Mouse (Mus musculus): ENCODE measurements around the gene Gabrb1.

Gene Gabrb1

DNA sequence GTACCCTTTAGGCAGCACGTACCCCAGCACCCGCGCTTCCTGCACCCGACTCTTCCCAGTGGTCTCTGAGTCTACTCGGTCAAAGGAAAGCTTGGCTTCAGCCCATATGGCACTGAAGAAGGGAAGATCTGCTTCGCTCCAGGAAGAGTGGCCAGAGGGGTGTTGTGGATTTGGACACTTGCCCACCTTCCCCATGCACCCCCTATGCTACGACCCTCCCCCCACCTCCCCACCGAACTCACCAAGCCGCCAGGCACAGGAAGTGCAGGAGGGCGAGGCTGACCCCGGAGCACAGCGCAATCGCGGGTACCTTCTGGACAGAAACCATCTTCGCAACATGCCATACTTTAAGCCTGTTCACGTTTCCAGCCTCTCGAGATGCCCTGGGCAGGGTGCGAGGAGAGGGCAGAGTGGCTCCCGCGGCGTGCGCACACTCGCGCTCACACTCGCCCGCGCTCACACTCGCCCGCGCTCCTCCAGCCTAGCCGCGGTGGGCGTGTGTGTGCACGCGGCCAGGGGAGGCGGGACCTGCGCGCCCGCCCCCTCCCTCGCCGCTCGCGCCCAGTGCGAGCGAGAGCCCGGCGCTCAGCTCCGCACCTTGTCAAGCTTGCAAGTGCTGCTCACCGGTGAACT, at the start of gene Gabrb1:
TSS of gene Gabrb1 (plus strand) at position 632 of the 633 bp plus-strand sequence.
- DNase-seq, result peak; percentile 44

DNA sequence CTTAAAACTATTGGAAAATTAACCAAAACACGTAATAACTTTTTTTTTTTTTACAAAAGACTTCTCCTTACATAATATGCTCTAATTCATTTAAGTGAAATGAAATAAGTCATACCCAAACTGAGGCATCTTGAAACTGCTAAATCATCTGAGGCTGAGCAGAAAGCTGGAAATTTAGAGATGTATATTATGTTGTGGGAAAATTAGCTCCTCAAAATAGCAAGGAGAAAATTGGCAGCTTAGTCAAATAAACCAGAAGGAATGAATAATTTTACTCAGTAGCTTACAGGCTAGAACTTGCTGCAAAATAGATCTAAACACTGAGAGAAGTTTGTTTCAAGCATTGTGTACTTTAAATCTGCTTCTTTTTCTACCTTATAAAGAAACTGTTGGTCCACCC, 49.2 kb upstream of the Gabrb1 start:
- DNase-seq, result no peak

DNA sequence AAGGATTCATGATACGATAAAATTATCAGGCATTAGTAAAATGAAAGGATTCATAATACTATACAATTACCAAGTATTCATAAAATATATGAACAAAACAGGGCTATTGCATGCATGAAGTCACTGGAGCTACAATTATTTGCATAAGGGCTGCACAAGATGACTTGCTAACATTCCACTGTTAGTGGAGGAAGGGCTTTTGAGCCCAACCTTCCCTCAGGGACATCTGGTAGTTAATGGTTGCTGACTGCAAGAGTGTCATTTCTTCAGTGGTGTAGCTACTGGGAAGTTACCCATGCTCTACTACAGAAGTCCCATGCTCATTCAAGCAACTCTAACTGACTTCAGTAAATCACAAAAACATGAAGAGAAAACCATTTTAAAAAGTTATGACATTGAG, 43.6 kb upstream of the Gabrb1 start:
- DNase-seq, result no peak

DNA sequence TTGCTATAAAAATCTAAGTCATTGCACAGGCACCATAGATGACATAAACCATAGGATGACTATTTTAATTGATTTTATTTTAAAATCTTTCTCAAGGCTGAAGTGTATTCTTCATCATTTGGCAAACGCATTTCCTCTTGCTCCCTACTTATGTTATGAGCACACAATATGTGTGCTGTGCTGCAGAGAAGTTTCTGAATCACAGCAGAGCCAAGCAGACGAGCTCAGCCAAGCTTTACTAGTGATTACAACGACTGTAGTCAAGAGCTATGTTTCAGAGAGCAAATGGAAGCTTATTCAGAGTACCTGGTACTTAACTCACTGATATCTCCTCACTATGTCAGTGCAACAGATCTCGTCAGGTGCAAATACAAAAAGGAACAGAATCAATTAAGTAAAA, 41.2 kb upstream of the Gabrb1 start:
- no peak for DNase-seq

DNA sequence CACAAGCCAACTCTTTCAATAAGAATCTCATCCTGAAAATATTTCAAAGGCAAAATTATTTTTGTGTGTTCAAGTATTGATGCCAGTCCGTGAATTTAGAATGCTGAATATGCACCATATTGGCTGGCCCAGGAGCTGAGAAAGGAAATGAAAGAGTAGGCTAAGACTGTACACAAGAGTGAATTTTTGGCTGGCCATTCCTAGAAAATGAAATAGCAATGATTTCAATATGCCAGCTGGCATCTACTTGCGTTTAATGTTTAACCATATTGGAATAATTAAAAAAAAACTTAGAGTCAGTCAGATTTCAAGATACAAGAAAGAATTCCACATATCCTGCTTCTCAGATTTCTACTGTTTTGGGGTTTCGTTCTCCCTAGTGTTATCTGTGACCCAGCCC, 30.1 kb upstream of the Gabrb1 start:
- no peak for DNase-seq

DNA sequence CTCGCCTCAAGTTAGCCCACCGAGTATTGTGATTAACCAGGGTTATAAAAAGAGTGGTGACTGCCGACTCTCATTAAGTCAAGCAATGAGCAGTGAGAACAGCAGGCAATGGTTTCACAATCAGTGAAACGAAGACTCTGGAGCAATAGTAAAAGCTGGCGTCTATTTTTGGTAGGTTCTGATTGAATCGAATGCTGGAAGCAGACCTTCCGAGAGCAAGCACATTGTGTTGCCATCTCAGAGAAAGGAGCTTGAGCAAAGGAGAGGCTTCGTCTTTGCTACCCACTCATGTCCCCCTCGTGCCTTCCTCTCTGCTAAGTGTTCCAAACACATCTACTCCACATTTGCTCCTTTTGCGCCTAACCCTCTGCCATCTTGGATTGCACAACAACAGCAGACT, 18.1 kb upstream of the Gabrb1 start:
- no peak for DNase-seq

DNA sequence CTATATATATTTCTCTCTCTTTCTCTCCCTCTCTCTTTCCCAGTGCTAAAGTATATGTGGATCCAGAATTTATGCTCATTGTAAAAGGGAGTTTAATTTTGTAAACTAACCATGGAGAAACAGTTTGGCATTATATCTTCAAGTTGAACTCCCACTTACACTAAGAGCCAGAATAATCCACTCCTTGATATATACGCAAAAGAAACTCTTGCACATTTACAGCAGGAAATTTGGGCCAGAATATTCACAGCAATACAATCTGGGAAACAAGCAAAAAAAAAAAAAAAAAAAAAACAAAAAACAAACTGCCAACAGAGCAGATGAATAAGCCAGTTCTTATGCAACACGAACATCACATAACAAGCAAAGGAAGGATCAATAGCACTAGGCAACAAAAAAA, 9.8 kb upstream of the Gabrb1 start:
- DNase-seq, result no peak

DNA sequence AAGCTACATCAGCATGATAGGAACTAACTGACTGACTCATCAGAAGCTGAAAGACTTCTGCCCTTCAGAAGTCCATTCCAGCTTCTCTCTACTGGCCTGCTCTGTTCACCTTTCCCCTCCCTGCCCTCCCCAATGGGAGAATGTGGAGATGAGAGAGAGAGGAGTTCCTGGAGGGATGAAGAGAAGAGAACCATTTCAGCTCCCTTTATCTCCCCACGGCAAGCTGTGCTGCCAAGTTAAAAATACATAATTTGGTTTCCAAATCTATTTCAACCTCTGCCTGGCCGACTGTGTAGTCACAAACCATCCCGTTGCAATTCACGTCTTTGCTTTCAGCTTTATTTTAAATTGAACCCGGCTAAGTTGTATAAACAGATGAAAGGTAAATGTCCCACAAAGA, 3.9 kb upstream of the Gabrb1 start:
- DNase-seq, result no peak

DNA sequence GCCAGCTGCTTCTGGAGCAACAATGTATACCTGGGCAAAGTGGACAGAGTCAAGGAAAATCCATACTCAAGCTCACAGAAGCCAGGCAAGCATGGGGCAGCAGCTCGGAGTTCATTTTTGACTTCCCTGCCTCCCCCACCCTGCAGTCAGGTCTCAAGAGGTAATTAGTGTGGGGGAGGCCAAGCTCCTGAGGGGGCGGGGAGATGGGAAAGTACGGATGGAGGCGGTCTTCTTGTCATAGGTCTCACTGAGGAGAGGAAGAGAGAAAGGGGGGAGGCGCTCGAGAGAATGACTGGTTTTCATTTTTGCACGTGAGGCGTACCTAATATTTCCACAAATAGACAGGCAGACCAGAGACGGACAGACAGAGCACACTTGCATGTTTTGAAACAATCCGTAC, 1.1 kb upstream of the Gabrb1 start:
- DNase-seq, result no peak

DNA sequence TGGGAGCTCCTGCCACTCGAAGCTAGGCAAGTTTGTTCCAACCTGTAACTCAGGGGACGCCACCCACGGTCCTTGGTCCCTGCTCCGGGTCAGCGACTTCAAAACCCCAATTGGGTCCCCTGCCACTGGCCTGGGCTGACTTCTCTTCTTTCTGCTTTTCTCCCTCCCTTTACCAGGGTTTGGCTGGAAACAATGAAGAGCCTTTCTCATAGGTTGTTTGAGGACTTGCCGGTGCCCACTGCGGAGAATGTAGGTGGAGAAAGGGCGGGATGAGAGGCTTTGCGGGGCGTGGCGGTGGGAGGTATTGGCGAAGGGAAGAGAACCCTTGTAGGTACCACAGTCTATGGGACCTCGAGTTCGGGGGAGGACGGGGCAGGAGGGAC, 193 bp downstream of the Gabrb1 start, which contains the start of gene Gabra4:
TSS of gene Gabra4 (minus strand) at position 194 of the 383 bp plus-strand sequence.
- peak; percentile 20 for DNase-seq

DNA sequence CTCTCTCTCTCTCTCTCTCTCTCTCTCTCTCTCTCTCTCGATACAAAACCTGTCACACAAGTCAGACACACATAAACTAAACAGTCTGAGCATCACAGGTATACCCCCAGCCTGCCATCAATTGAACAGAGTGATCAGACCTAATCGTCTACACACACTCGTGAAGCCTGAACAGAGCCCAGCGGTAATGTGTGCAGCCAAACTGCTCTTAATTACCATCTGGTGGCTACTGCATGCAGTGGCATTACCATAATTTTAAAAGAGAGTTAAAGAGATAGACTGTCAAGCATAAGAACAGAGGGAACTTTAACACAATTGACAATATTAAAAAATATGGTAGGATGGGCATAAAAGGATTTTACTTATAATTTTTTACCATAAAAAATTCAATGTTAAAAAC, 7.7 kb downstream of the Gabrb1 start:
- DNase-seq, result peak; percentile 5

DNA sequence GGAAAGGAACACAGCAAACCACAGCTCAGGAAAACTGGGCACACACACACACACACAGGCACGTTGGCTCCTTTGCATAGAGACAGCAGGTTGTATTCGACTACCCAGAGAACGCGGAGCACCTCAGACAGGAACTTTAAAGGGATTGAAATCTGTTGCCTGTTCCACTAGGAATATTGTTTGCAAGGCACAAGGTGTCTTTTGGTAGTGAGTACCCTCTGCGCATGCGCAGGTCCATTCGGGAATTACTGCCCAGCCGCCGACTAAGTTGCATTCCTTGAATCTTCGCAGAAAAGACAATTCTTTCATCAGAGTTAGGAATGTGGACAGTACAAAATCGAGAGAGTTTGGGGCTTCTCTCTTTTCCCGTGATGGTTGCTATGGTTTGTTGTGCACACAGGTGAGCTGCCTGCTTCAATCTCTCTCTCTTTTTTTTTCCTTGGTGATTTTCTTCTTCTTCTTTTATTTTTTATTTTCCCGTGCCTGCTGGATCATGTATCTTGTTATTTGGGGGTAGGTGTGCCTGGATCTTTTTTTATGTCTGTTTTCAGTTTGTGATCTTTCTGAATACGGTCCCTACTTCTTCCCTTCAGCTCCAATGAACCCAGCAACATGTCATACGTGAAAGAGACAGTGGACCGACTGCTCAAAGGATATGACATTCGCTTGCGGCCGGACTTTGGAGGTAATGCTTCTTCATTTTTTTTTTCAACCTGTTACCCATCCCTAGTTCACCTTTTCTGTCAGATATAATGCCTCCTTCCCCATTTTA, 42.0 kb downstream of the Gabrb1 start:
- peak; percentile 76 for DNase-seq

DNA sequence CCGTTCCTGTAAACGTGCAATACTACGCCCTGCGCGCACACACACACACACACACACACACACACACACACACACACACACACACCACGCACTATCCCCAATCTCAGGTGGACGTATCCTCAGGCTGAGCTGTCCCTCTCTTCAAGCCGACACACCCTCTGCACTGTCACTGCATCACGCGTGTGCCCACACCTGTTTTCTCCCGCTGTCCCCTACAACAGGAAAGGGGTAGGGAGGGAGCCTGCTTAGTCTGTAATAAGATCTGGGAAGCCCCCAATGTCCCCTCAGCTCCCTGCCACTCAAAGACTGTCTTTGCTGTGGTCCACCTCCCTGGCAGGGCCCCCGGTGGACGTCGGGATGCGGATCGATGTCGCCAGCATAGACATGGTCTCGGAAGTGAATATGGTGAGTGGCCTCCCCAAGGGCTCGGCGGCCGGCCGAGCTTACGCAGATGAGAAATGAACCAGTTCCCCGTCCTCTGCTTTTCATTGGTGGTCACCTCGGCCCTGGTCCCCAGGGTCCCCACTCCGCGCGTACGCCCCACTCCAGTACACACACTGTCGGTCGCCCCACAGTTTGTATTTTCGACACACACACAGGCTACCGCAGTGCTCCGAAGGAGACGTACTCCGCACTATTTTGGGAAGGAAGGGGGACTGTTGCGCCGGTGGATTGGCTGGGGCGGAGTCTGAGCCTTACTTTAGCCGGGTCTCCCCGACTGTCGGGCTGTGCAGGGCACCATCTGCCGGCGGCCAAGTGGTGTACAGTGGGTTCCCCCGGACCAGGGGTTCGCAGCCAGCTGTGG, 42.8 kb downstream of the Gabrb1 start:
- DNase-seq, result peak; percentile 62

DNA sequence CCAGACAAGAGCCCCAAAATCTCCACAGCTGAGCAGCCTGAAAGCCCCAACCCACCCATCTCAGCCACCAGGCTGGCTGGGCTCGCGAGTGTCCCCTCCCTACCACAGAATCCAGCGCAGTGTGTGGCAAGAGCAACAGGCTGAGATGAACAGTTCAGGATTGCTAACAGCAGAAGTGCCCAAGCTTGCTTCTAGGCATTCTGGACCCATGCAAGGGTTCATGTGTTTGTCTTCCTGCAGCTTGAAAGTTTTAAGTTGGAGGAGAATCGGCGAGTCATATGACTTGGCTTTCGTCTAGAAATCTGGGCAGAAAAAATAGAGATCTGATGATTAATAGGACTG, 43.3 kb downstream of the Gabrb1 start:
- no peak for DNase-seq

DNA sequence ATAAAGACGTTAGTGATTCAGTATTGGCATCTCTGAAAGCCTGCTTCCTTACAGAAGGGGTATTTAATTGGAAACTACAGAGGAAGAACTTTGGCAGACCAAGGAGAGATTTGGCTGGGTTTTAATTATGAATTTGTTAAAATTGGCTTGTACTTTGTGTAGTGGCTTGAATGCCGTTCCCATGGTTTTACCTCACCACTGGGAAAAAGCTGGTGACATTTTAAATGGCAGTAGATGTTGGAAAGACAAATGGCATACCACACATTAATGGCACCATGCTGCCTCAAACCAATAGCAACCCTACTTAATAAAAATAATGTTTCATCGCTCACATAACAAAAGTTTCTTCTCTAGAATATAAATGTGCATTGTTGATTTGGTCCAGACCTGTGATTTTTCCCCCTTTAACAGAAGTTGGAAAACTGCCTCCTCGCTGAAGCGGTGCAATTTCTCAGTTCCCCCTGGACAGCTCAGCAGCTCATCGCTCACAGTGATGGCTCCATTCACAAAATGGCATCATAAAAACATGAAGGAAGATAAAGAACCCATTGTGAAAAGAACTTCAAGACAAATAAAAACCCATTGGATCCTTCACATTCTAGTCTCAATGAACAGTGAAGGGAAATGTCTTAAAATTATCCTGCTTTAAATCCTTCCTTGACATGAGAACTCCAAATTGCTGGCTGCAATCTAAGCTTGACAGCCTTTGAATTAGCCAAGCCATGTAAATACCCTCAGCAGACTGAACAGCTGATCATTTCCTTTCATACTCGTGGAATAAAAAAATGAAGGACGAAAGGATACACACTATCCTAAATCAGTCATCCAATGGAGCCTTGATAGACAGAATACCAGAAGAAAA, 75.2 kb downstream of the Gabrb1 start:
- DNase-seq, result no peak

DNA sequence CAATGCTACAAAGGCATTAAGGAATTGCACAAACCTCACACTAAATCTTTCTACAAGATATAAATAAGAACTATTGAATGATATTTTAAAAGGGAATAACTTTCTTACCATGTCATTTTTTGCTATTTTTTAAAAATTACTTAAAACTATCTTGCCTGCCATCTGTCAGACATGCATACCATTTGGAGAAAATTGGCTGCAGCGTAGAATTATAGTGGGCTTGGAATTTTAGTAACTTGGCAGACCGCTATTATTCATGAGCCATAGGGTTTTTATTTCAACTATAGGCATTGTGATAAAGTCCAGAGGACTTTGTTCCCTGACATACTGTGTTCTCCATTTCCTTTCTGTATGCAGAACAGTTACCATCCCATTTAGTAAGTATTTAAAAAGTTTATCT, 89.5 kb downstream of the Gabrb1 start:
- DNase-seq, result no peak

DNA sequence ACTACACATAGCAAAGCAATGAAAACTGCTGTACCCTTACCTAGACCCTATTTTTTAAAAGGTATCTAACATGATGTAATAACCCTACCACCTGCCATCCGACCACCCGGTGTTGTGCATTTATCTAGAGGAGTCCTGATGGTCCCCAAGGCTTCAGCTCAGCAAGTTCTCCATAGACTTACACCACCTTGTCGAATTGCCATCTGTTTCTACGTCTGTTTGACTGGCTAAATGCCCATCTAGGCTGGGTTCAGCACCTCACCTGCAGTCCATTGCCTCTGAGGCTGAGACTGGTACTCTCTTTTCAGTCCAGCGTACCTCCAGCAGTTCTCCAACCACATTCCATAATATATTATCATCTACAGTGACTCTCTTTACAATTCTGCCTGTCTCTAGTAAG, 96.1 kb downstream of the Gabrb1 start:
- DNase-seq, result no peak

DNA sequence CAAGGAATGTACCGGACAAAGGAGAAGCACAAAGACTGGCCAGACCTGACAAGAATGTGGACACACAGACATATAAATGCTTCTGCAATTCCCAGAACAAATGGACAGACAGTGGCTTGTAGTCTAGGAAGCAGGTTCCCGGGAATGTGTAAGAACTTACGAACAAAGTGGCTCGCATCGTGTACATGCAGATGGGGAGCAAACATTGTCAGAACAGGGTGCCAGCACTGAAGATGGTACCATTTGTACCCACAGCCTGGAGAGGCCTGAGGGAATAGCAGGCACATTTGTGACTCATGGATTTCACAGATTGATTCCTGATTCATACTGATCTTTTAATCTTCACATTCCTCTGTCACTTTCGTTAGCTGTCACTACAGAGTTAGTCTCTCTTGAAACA, 103.2 kb downstream of the Gabrb1 start:
- no peak for DNase-seq

DNA sequence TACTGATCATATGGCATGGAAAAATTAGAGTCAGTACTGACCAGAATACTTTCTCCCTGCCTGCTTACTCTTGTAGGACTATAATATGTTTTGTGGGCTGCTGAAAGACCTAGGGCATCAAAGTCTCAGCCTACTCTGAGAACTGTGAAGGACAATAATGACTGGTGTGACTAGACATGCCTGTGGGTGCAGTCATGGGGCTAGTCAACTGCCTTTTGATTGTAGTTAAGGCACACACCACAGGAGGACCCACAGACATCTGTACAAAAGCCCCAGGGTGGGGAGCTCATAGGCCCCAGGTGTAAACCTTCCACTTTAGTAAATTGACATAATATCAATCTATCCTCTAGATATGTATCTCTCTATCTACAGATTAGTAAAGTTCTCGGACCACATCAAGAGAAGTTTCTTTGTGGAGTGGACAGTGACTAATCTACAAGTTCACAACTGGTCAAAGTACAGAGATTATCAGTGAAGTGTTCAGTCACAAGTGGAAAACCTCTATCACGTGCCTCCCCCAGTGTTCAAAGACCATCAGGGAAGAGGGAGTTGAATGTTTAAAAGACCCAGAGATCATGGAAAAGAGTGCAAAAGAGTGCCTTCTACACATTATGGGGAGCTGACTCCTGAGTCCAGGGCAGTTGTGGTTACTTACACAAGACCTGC, 123.7 kb downstream of the Gabrb1 start:
- DNase-seq, result no peak

DNA sequence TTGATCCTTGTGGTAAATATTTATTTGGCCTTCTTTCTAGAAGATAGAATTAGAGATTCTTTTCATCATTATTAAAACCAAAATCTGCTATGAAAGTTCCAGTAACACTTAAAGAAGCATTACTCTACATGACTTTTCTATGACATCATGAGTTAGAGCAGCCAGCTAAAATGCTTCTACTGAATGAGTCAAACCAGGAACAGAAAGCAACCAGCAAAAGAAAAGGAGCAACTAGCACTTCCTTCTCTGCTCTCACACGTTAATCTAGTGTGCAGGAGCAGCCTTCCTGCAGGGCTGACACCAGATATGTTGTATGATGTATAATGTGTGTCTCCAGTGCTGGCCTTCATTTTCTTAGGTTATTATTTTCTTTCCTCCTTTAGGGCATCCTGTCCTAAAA, 164.9 kb downstream of the Gabrb1 start:
- DNase-seq, result no peak

DNA sequence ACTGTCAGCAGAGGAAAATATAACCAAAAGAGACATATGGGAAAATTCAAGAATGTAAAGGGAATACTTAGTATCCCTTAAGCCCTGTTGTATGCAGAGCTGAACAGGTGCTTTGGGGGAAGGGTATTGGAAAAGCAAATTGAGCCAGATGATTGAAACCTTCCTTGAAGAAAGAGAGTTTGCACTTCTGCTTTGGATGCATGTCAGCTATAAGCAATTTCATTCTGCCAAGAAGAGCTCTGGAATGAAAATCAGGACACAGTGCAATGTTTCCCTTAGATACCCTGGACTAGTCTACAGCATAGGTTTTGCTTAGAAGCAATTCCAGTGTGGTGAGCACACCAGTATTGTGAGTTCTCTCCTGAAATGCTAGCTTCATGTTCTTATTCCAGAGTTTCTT, 170.4 kb downstream of the Gabrb1 start:
- DNase-seq, result no peak

DNA sequence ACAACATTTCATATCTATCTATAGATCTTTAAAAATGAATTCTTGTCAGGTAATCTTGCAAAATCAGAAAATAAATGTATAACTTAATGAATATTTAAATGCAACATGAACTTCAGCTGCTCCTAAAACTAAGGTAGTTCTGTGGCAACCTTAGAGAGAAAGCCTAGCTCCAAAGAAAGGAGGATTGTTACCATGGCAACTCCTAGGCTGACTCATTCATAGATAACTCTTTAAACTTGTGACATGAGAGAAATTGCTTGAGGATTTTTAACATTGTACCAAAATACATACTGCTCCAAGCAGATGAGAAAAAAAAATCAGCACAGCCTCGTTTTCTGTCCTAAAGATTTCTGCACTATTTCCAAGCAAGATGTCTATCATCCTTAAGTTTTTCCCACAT, 171.1 kb downstream of the Gabrb1 start:
- no peak for DNase-seq

DNA sequence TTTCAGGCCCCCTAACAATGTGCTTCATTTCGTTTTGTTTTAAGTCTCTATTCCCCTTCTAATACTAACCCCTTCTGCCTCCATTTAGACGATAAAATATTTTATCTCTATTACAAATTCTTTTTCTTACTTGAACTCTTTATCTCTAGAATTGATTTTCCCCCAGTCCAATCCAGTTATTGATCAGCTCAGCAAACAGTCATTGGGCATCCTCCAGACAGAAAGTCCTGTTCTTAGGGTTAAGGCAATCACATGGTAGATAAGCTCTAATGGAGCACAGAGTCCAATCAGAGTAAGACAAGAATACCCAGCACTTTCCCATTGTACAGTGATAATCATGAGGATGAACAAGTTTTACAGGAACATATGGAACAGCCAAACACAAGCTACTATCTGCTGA, 172.4 kb downstream of the Gabrb1 start:
- DNase-seq, result no peak

Measured in right cerebral cortex, postnatal 4 days (tissue).